Mouse (Mus musculus) embryonic fibroblast, embryonic 13.5 days (primary cell): Measurements from ENCODE around the gene Gm49320. TPM values are rescaled to one million over a fixed set of nuclear protein-coding genes. Genes with fewer than 3 reads are reported as not detected.
A peak's percentile ranks its signal among the peaks of the same experiment; 100 is the strongest.

Experiments
- H3K27ac ChIP-seq: 2 replicates; pipeline ENCODE4 v1.5.1; 2012; ENCODE audit warnings: low read length, control low read depth, inconsistent platforms; ENCODE audit not compliant: insufficient read depth
- H3K4me1 ChIP-seq: 2 replicates; pipeline ENCODE4 v1.6.1; 2011; ENCODE audit warnings: low read length; ENCODE audit not compliant: control insufficient read depth, insufficient read depth
- H3K4me3 ChIP-seq: 2 replicates; pipeline ENCODE4 v1.5.1; 2011; ENCODE audit warnings: mild to moderate bottlenecking, control low read depth, low read length; ENCODE audit not compliant: insufficient read depth
- CTCF ChIP-seq: IDR thresholded peaks from 2 replicates; pipeline ENCODE4 v1.5.1; 2011; ENCODE audit warnings: mild to moderate bottlenecking, control low read depth, low read length, moderate library complexity, borderline replicate concordance; ENCODE audit not compliant: insufficient read depth
- POLR2A ChIP-seq: IDR thresholded peaks from 2 replicates; pipeline ENCODE4 v1.6.1; 2011; ENCODE audit warnings: low read depth, mild to moderate bottlenecking, control low read depth, low read length, moderate library complexity
- polyA plus RNA-seq: library from polyadenylated mRNA; stranded (reverse); fragments of >200 nt; gene quantifications from 2 replicates; pipeline ENCODE4 v1.2.4, GENCODE M21; 2011; ENCODE audit warnings: low read depth; ENCODE audit not compliant: missing spikeins, insufficient read length

Gene Gm49320
- polyA plus RNA-seq = 0.40 and 0.60 TPM in 2 replicates

GRCm38 (mm10) chr8:4238434-4239192 lies at the start of gene Gm49320, which contains the start of gene Map2k7:
TSS of gene Gm49320 (plus strand) at chr8:4238865.
TSS of gene Map2k7 (plus strand) at chr8:4238740.
- TF ChIP-seq CTCF (peak; percentile 65; the same call in 1 of the 2 replicates), POLR2A (peak; percentile 57)
- H3K4me3 ChIP-seq = peak within 1 kb of the TSS; percentile 85
- peak within 1 kb of the TSS; percentile 83 for H3K27ac ChIP-seq
- peaks cover 8% of the 10 kb centered on the region for H3K4me1 ChIP-seq

- no peak for TF ChIP-seq CTCF
- TF ChIP-seq POLR2A = no peak
- H3K27ac ChIP-seq = no peak overlapping the region
- H3K4me3 ChIP-seq = no peak overlapping the region
- no peaks in the 10 kb centered on the region for H3K4me1 ChIP-seq
Measured at GRCm38 (mm10) chr8:4189031-4189722, 49.5 kb upstream of the Gm49320 start.

- H3K4me1 ChIP-seq = no peaks in the 10 kb centered on the region
- TF ChIP-seq CTCF (no peak), POLR2A (no peak)
- H3K27ac ChIP-seq = no peak overlapping the region
- H3K4me3 ChIP-seq = no peak overlapping the region
Measured at GRCm38 (mm10) chr8:4192305-4192704, 46.4 kb upstream of the Gm49320 start.

GRCm38 (mm10) chr8:4192807-4193587 lies 45.7 kb upstream of the Gm49320 start:
- Histone ChIP-seq H3K27ac (no peak overlapping the region), H3K4me1 (no peaks in the 10 kb centered on the region), H3K4me3 (no peak overlapping the region)
- no peak for TF ChIP-seq POLR2A
- peak; percentile 68 for TF ChIP-seq CTCF

- H3K4me3 ChIP-seq = no peak overlapping the region
- no peaks in the 10 kb centered on the region for H3K4me1 ChIP-seq
- TF ChIP-seq CTCF (no peak), POLR2A (no peak)
- H3K27ac ChIP-seq = no peak overlapping the region
Measured at GRCm38 (mm10) chr8:4193588-4193894, 45.1 kb upstream of the Gm49320 start.

- Histone ChIP-seq H3K4me1 (no peaks in the 10 kb centered on the region), H3K27ac (no peak overlapping the region), H3K4me3 (no peak overlapping the region)
- TF ChIP-seq POLR2A = no peak
- no peak for TF ChIP-seq CTCF
Measured at GRCm38 (mm10) chr8:4201321-4201720, 37.3 kb upstream of the Gm49320 start.

GRCm38 (mm10) chr8:4205246-4206123 lies 33.2 kb upstream of the Gm49320 start:
- Histone ChIP-seq H3K4me1 (no peaks in the 10 kb centered on the region), H3K4me3 (no peak overlapping the region), H3K27ac (no peak overlapping the region)
- TF ChIP-seq POLR2A = no peak
- no peak for TF ChIP-seq CTCF

- no peak for TF ChIP-seq CTCF
- TF ChIP-seq POLR2A = no peak
- Histone ChIP-seq H3K4me1 (no peaks in the 10 kb centered on the region), H3K4me3 (no peak overlapping the region), H3K27ac (no peak overlapping the region)
Measured at GRCm38 (mm10) chr8:4206182-4207015, 32.3 kb upstream of the Gm49320 start.
